Mouse (Mus musculus) liver, embryonic 14.5 days (tissue): Measurements from ENCODE around the gene Pak6. TPM values are rescaled to one million over a fixed set of nuclear protein-coding genes. Genes with fewer than 3 reads are reported as not detected.

Source experiments
- ATAC-seq: fragments of 200-750 bp; cut with Nextera tagmentation; 2 replicates; pipeline ENCODE4 v1.8.0; 2017; ENCODE audit warnings: moderate number of reproducible peaks, mild to moderate bottlenecking, moderate library complexity; ENCODE audit not compliant: insufficient read depth
- DNase-seq, 3 experiments: peaks; one replicate each; pipeline ENCODE4 v3.0.0-alpha.2; 2012 to 2013; ENCODE audit warnings: low read depth in 3 of 3, low spot score in 3 of 3
- H3K27ac ChIP-seq: fragments of 300-500 bp; sonication (generic); 2 replicates; pipeline ENCODE4 v1.5.1; 2014; ENCODE audit warnings: moderate library complexity, mild to moderate bottlenecking, control low read depth, inconsistent platforms
- H3K27me3 ChIP-seq: fragments of 300-500 bp; sonication (generic); 2 replicates; pipeline ENCODE4 v1.6.1; 2014; ENCODE audit warnings: mild to moderate bottlenecking, low read length, moderate library complexity; ENCODE audit not compliant: control insufficient read depth, insufficient read depth
- H3K36me3 ChIP-seq: fragments of 300-500 bp; sonication (generic); replicated peaks from 2 replicates; pipeline ENCODE4 v1.6.1; 2014; ENCODE audit warnings: low read depth; ENCODE audit not compliant: control insufficient read depth, insufficient read depth
- H3K4me1 ChIP-seq, 2 experiments: fragments of 200-500 bp in 1 of 2; fragments of 300-500 bp in 1 of 2; sonication (generic) in 1 of 2; replicated peaks; 2 replicates each; pipeline ENCODE4 v1.6.1; 2012 to 2014; ENCODE audit warnings: antibody characterized with exemption in 1 of 2, inconsistent platforms in 1 of 2, low read length in 1 of 2; ENCODE audit not compliant: control insufficient read depth in 2 of 2, insufficient read depth in 2 of 2
- H3K4me2 ChIP-seq: fragments of 300-500 bp; sonication (generic); 2 replicates; pipeline ENCODE4 v1.6.1; 2014; ENCODE audit warnings: low read depth, mild to moderate bottlenecking, control low read depth, moderate library complexity
- H3K4me3 ChIP-seq, 2 experiments: fragments of 200-500 bp in 1 of 2; fragments of 300-500 bp in 1 of 2; sonication (generic) in 1 of 2; 2 replicates each; pipeline ENCODE4 v1.5.1; 2012 to 2014; ENCODE audit warnings: low read depth in 2 of 2, low read length in 2 of 2, mild to moderate bottlenecking in 2 of 2, control low read depth in 1 of 2, inconsistent platforms in 1 of 2, moderate library complexity in 1 of 2; ENCODE audit not compliant: insufficient read depth in 1 of 2
- H3K9ac ChIP-seq: fragments of 300-500 bp; sonication (generic); replicated peaks from 2 replicates; pipeline ENCODE4 v1.6.1; 2014; ENCODE audit warnings: mild to moderate bottlenecking, control low read depth, moderate library complexity
- H3K9me3 ChIP-seq: fragments of 300-500 bp; sonication (generic); 2 replicates; pipeline ENCODE4 v1.6.1; 2016; ENCODE audit warnings: low read length, mixed read lengths; ENCODE audit not compliant: control insufficient read depth
- CTCF ChIP-seq: IDR thresholded peaks from 2 replicates; pipeline ENCODE4 v1.5.1; 2016; ENCODE audit warnings: antibody characterized with exemption, low read depth, control low read depth
- EP300 ChIP-seq: IDR thresholded peaks from 2 replicates; pipeline ENCODE4 v1.6.1; 2016; ENCODE audit warnings: antibody characterized with exemption, low read depth
- WGBS: fragments of 180-500 bp; shearing (Covaris S2); extraction: QIAGEN DNeasy Blood & Tissue Kit; methylation state at CpG from one replicate; pipeline ENCODE4 v1.1.7; 2014; ENCODE audit not compliant: insufficient replicate concordance; 5-methylcytosine and 5-hydroxymethylcytosine counted together
- polyA plus RNA-seq, 2 experiments: library from polyadenylated mRNA; depleted of rRNA in 1 of 2; stranded (reverse) in 1 of 2; unstranded in 1 of 2; fragments of >200 nt; fragmentation: Nextera tagmentation in 1 of 2; extraction: Ambion mirVana in 1 of 2; gene quantifications; 2 replicates each; pipeline versions ENCODE4 v1.2.1 to v1.2.3; 2012 to 2014

The Pak6 gene
- polyA plus RNA-seq, 2 experiments, result 0.17 to 0.48 TPM

DNA sequence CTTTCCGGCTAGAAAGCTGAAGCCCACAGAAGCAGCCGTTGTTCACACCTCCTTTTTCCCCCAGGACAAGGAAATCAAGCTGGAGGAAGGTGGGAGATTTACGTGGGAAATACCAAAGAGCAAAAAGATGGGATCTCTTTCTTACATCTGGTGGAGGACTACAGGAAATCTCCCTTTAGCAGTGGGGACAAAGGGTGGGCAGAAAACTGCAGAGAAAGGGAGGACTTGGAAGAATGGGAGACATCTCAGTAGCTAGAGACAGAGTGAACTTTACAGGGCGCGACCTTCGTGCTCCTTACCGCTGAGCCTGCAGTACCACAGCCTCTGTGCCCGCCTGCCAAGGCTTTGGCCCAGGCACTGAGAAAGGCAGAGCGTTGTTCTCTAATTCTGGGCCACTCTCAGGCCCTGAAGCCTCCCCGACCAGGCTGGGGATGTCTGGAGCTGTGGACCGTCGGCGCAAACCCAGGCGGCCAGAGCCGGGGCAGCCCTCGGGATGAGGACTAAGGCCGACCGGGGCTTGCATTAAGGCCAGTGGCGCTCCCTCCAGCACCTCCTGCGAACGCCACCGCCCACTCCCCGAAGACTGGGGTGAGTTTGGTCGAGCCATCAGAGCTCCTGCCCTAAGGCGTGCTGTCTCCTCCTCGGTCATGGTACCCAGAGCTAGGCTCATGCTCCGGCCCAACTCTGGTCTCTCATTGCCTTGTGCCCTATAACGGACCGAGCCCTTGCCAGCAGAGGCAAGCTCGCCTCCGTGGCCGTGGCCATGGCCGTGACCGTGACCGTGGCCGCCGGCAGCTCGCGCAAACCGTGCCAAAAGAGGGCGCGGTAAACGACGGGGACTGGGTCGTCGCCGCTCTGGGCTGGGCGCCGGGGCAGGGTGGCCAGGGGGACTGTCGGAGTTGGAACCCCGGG is 39.1 kb downstream of the Pak6 start:
- H3K27me3 ChIP-seq, result peaks cover 75% of the 10 kb centered on the region
- ATAC-seq, result no peak
- H3K4me3 ChIP-seq, result peak overlapping the region in 1 of 2 experiments; percentile 44; a peak in 2 of 4 replicates
- peak overlapping the region; percentile 57 for H3K4me2 ChIP-seq
- H3K9me3 ChIP-seq, result no peaks in the 10 kb centered on the region
- WGBS, result 9% methylated on average over 51 of the region's 51 CpGs
- DNase-seq, result no peak
- H3K36me3 ChIP-seq, result no peaks in the 10 kb centered on the region
- no peak overlapping the region for H3K27ac ChIP-seq
- no peak overlapping the region for H3K9ac ChIP-seq
- no peaks in the 10 kb centered on the region for H3K4me1 ChIP-seq
- TF ChIP-seq CTCF, result no peak

DNA sequence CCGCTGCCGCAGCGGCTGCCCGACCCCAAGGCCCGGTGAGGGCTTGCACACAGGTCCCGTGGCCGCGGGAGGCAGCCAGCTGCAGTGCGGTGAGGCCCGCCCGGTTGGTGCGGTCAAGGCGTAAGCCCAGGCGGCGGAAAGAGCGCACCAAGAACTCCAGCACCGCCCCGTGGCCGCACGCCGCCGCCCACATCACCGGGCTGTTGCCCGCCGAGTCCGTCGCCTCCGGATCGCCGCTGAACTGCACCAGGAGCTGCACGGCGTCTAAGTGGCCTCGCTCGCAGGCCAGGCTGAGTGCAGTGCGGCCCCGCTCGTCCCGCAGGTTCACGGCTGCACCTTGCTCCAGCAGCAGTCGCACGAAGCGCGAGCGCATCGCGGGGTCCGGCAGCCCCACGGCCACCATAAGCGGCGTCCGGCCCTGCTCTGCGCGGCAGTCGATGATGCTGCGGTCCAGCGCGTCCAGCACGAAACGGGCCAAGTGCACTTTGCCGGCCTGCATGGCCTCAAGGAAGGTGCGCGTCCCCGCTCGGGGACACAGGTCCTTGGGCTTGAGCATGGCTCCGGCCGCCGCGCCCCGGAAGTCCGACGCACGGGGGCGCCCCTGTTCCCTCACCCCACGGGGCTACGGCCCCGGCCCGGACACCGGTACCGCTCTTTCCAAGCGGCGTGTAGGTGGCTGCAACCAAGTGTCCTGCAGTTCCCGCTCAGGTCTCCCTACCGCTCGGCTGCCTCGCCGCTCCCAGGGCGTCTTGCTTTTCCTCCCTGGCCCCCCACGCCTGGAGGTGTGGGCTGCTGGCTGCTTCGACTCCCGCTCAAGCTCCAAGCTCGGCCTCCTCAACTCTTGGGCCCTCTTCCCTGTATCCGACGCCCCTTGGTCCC is 40.0 kb downstream of the Pak6 start:
- no peak overlapping the region for H3K27ac ChIP-seq

GRCm38 (mm10) chr2:118703913-118704730 is 41.0 kb downstream of the Pak6 start, which contains the start of gene Ankrd63:
TSS of gene Ankrd63 (minus strand) at chr2:118703963.
- H3K36me3 ChIP-seq, result no peaks in the 10 kb centered on the region
- ATAC-seq, result no peak
- WGBS, result 1% methylated on average over 50 of the region's 50 CpGs

More for the DNA sequence above, 40.0 kb downstream of the Pak6 start:
- Histone ChIP-seq H3K4me2 (peak overlapping the region; percentile 57), H3K36me3 (no peaks in the 10 kb centered on the region), H3K4me3 (peak overlapping the region in 1 of 2 experiments; percentile 44; a peak in 2 of 4 replicates), H3K4me1 (no peaks in the 10 kb centered on the region), H3K9me3 (no peaks in the 10 kb centered on the region), H3K9ac (no peak overlapping the region), H3K27me3 (peaks cover 82% of the 10 kb centered on the region)
- TF ChIP-seq EP300 (no peak), CTCF (peak; percentile 33; the same call in 1 of the 2 replicates)
- no peak for DNase-seq
- under 1% methylated on average over 92 of the region's 93 CpGs for WGBS
- ATAC-seq, result no peak

GRCm38 (mm10) chr2:118706436-118706835 is 43.3 kb downstream of the Pak6 start:
- WGBS, result 2% methylated on average over 6 of the region's 6 CpGs
- DNase-seq, result peak in 1 of 3 experiments; percentile 30
- no peaks in the 10 kb centered on the region for H3K9me3 ChIP-seq
- H3K4me3 ChIP-seq, result no peak overlapping the region
- peaks cover 80% of the 10 kb centered on the region for H3K27me3 ChIP-seq
- H3K36me3 ChIP-seq, result no peaks in the 10 kb centered on the region
- ATAC-seq, result no peak
- H3K4me2 ChIP-seq, result no peak overlapping the region
- H3K9ac ChIP-seq, result no peak overlapping the region
- no peaks in the 10 kb centered on the region for H3K4me1 ChIP-seq
- no peak for TF ChIP-seq CTCF
- no peak for TF ChIP-seq EP300
- H3K27ac ChIP-seq, result no peak overlapping the region

More at GRCm38 (mm10) chr2:118703913-118704730, 41.0 kb downstream of the Pak6 start, which contains the start of gene Ankrd63:
- Histone ChIP-seq H3K4me3 (peak within 1 kb of the TSS in 1 of 2 experiments; percentile 44; a peak in 2 of 4 replicates), H3K9ac (no peak within 1 kb of the TSS), H3K9me3 (no peaks in the 10 kb centered on the region), H3K4me1 (no peaks in the 10 kb centered on the region), H3K27ac (no peak within 1 kb of the TSS), H3K27me3 (peaks cover 82% of the 10 kb centered on the region), H3K4me2 (peak within 1 kb of the TSS; percentile 57)
- no peak for DNase-seq
- TF ChIP-seq EP300, result no peak
- TF ChIP-seq CTCF, result no peak
